Comparison of ENCODE assay signal across 8 mouse cellular contexts in genomic region chr10:78438094-78438493, GRCm38 (mm10). TPM values are rescaled to one million over a fixed set of nuclear protein-coding genes. Genes with fewer than 3 reads are reported as not detected.
A peak's percentile ranks its signal among the peaks of the same experiment; 100 is the strongest.
DNase-seq lines count a peak whose midpoint lies in the region; TF ChIP-seq lines count a peak whose summit lies in the region.

No protein-coding gene starts in this region.

- peak; percentile 94 for TF ChIP-seq CTCF in bone marrow, adult 2 months (IDR thresholded peaks at IDR 0.05; ENCODE audit: control insufficient read depth, insufficient read depth, low read length)
- peak; percentile 69 for TF ChIP-seq CTCF in embryonic fibroblast, embryonic 13.5 days (IDR thresholded peaks at IDR 0.05; ENCODE audit: borderline replicate concordance, insufficient read depth, low read length)

- peak; percentile 63 for DNase-seq in ES-CJ7 (ENCODE audit: low read depth, low spot score)
- DNase-seq in heart, postnatal 4 days = peak; percentile 88
- peak; percentile 91 for DNase-seq in layer of hippocampus, postnatal 10 days (ENCODE audit: low spot score in 2 of 2)
- peak; percentile 62 to 83 for DNase-seq in lung, postnatal 4 days
- peak; percentile 76 for DNase-seq in retina, postnatal 1 day
- peak; percentile 97 for DNase-seq in thymus, postnatal 4 days

- TF ChIP-seq POLR2A in bone marrow, adult 2 months (IDR thresholded peaks at IDR 0.05; ENCODE audit: borderline replicate concordance, control insufficient read depth, low read depth, low read length) = no peak
- TF ChIP-seq POLR2A in embryonic fibroblast, embryonic 13.5 days (IDR thresholded peaks at IDR 0.05; ENCODE audit: low read depth, low read length) = no peak

- H3K27ac ChIP-seq in bone marrow, adult 2 months (ENCODE audit: control insufficient read depth, insufficient read depth, low read depth, low read length, poor library complexity) = no peak overlapping the region
- no peak overlapping the region for H3K27ac ChIP-seq in embryonic fibroblast, embryonic 13.5 days (ENCODE audit: insufficient read depth, low read length)

- no peaks in the 10 kb centered on the region for H3K4me1 ChIP-seq in bone marrow, adult 2 months (ENCODE audit: control insufficient read depth, insufficient read depth, low read length)
- H3K4me1 ChIP-seq in embryonic fibroblast, embryonic 13.5 days (ENCODE audit: control insufficient read depth, insufficient read depth, low read length) = no peaks in the 10 kb centered on the region

- H3K4me3 ChIP-seq in bone marrow, adult 2 months (replicated peaks; ENCODE audit: control insufficient read depth, low read depth, low read length) = no peak overlapping the region
- H3K4me3 ChIP-seq in embryonic fibroblast, embryonic 13.5 days (ENCODE audit: insufficient read depth, low read length) = no peak overlapping the region

- WGBS in bone marrow, adult 2 months = 15% methylated on average over 5 of the region's 5 CpGs

RNA-seq across cellular contexts. Expression of gene Cstb, which starts 12.6 kb away (rescaled TPM):
- polyA plus RNA-seq in bone marrow, adult 2 months (2011; ENCODE audit: insufficient read depth, insufficient read length, low replicate concordance, missing spikeins) = 41.1 and 77.8 TPM in 2 replicates
- polyA plus RNA-seq in embryonic fibroblast, embryonic 13.5 days (2011; ENCODE audit: insufficient read length, low read depth, missing spikeins) = 386 and 437 TPM in 2 replicates
- 10 to 100 TPM; 42.8 to 45.3 TPM for total RNA-seq in heart, postnatal 4 days (2021)
- total RNA-seq in layer of hippocampus, postnatal 10 days (2021) = 10 to 100 TPM; 37.4 to 38.2 TPM

RNA-seq across cellular contexts. Expression of gene Rrp1, which starts 25.3 kb away (rescaled TPM):
- polyA plus RNA-seq in bone marrow, adult 2 months (2011; ENCODE audit: insufficient read depth, insufficient read length, low replicate concordance, missing spikeins) = 80.6 and 132 TPM in 2 replicates
- polyA plus RNA-seq in embryonic fibroblast, embryonic 13.5 days (2011; ENCODE audit: insufficient read length, low read depth, missing spikeins) = 130 and 139 TPM in 2 replicates
- 100 to 1,000 TPM; 132 to 138 TPM for total RNA-seq in heart, postnatal 4 days (2021)
- 100 to 1,000 TPM; 316 to 337 TPM for total RNA-seq in layer of hippocampus, postnatal 10 days (2021)

RNA-seq across cellular contexts. Expression of gene Pdxk, which starts 26.7 kb away (rescaled TPM):
- polyA plus RNA-seq in bone marrow, adult 2 months (2011; ENCODE audit: insufficient read depth, insufficient read length, low replicate concordance, missing spikeins) = 2.2 and 3.3 TPM in 2 replicates
- 8.4 and 12.4 TPM in 2 replicates for polyA plus RNA-seq in embryonic fibroblast, embryonic 13.5 days (2011; ENCODE audit: insufficient read length, low read depth, missing spikeins)
- total RNA-seq in heart, postnatal 4 days (2021) = 1 to 10 TPM; 6.8 to 8.5 TPM
- total RNA-seq in layer of hippocampus, postnatal 10 days (2021) = 10 to 100 TPM; 57.3 to 58.6 TPM

Comparison
In these comparisons a context has a peak if more than half of its experiments do, and no peak if none do; other contexts are left out.
1. RNA of gene Pdxk, which starts 26.7 kb away (total RNA-seq): 57.3 to 58.6 TPM in layer of hippocampus, postnatal 10 days; 6.8 to 8.5 TPM in heart, postnatal 4 days; every median in the first group is over 4 times any median in the second.
2. Peak in every context shown above with its lines, with median percentiles within 50 percentile points of each other: DNase-seq.